Mouse (Mus musculus): Measurements from ENCODE around the gene Ispd.

Gene Ispd

DNA sequence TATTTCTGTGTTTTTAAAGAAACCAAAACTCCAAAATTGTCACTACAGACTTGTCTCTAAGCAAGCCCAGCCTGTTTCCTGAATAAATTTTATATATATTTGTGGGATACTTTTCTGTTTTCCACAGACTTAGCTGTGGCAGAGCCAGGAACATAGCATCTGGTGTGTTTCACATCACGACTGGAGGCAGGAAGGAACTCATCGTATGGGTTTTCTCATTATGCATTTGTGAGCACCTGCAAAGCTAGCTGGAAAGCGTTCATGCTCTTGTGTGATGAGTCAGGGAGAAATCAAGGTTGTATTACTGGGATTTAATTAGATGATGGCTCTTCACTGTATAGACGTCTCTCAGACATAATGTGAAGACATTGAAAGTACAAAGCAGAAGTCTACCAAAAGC is 90.2 kb downstream of the Ispd start:
- DNase-seq: no peak

DNA sequence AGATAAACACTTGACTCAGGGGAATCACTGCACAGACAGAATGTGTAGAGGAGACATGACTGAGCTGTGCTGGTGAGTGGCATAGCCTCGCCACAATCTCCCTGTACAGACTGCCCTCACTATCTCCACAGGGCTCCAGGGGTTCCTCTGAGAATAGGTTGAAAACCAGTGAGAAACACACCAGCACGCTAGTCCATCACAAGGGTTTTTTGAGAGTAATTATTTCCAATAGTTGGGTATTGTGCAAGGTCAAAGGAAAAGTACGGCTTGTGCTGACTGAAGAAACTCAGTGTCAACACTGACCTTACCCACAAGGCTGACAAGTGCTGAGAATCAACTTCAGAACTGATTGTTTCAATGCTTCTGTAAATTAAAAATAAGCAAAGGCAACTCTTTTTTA is 92.9 kb downstream of the Ispd start:
- DNase-seq: no peak

DNA sequence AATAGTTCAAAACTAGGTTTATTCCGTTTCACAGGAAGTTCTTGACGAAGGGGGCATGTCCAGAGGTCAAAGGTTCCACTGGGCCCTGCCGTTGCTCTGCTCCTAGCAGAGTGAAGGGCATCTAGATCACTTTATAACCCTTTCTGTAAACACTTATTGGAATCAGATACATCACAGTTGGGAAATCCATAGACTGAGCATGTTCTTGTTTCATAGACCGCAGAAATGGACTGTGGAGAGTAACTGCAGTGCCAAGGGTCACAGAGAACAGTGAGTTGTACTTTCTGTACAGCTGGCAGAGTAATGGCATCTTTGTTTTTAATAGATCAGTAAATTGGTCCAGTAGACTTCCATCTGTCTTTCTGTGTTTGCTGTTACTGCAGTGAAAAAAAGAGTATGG is 94.0 kb downstream of the Ispd start:
- DNase-seq: no peak

DNA sequence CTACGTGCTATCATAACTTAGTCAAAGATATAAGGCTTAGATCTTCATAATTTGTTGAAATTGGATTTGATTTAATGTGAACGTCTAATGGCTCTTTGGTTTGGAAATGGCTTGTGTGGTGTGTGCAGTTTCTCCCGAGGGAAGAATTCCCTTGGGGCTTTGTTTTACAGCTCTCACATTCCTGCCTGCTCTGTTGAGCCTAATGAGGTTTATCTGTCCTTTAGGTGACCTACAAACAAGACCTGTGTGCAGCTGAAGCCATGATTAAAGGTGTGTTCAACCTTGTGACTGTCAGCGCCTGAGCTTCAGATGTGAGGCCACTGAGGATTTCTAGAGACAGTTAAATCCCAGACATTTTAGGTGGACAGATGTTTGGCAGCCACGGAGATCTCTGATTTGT is 95.2 kb downstream of the Ispd start:
- DNase-seq: no peak

DNA sequence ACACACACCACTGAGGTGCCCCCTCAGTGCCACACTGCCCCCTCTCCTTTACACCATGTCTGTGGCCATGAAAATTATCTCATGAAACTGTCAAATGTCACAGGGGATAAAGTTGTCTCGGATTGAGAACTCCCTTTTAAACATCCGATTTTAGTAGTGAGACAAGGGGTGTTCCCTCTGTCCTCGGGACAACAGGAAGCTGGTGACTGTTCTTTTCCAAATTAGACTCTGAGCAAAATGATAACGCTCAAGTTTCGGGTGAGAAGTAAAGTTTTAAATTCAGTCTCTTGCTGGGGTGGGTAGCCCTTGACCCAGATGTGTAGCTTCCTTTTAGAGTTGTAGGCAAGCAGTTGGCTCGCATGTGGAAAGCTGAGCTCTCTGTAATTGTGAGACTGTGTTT is 96.3 kb downstream of the Ispd start:
- no peak for DNase-seq

DNA sequence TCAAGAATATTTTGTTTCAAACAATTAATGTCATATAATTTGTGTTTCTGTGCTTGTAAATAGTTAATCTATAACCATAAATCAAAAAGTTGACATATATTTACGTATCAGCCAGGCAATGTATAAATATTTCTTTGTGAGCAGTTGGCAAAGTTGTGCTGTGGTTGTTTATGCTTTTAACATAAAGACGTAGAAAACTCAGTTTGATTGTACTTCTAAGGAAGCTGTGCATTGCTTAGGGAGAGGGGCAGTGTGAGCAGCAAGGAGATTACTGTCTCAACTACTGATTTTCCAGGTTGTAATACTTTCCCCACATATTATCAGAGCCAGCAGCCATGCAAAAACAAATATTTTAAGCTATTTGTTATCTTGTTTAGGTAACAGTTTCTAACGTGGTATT is 96.7 kb downstream of the Ispd start:
- no peak for DNase-seq

DNA sequence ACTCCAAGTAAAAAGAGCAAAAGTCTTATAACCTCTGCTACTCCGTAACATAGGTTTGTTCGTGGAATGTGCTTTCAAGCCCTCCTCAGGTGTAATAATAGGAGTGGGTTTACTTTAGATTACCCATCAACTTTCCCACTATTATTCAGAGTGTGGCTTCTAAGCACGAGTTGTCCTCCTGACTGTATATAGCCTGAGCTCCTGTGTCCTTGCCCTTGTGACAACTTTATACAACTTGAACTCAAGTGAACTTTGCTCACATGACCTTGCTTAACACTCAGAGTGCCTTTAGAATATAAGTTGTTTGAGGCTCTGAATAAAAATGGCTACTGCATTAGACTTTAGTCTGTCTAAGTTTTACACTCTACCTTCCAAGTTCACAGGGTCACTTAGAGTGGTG is 100.5 kb downstream of the Ispd start:
- DNase-seq: no peak

DNA sequence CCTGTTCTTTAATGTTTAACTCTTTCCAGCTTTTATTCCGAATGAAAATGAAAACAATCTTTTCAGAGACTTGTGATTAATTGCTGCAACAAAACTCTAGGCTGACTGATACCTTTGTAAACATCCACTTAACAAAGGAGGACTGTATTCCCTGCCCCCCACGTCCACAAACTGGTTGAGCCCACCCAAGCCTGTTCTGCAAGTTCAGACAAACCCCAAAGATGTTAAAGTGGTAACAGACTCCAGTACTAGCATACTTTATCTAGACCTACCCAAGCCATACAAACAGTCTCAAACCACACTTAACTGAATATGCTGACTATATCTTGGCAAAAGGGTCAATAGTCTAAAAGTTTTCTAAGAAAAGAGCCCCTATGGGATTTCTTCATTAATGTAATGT is 102.1 kb downstream of the Ispd start:
- DNase-seq: no peak

DNA sequence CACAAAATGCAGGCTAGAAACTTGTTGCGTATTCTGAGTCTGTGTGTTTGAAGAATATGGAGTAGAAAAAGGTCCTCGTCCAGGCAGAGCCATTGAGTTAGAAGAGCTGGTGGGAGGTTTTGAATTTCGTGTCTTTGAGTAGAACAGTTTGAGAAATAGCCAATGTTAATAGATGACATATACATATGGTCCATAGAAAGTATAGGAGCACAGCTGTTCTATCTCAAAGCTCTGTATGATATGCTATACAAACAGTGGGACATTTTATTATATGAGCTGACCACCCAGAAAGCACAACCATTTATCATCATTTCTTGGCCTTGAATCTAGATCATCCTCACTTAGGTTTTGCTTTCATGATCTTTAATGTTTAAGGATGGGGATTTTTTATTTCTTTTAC is 116.3 kb downstream of the Ispd start:
- DNase-seq: no peak

DNA sequence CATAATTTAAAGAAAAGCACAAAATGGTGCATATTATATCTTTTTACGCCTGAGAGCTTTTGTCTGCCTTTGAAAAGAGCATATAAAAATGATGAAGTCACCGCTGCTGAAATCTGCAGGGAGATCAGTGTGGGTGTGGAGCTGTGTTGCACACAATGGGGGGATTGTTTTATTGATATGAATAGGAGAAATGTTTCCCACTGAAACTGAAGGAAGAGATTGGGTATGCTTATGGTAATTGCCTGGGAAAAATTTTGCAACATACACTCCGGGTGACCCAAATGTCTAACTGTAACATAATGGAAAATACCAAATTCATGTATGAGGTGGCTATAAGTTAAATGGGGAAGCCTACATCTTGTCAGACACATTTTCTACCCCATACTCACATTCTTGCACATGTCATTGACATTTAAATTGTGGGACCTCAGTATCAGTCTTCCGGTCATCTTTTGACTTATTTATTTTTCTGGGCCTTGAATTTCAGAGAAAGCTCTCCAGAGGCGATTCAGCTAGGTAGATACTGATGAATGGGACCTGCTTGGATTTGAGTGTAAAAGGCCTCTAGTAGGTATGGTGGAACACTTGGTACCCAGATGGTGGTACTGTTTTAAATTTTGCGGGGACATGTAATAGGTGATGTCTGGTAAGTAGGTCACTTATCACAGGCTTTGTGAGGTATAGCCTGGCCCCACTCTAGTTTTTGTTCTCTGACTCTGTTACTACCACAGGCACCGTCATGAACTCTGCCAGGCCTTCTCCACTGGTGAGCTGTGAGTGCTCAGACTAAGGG is 126.1 kb downstream of the Ispd start:
- DNase-seq: no peak

DNA sequence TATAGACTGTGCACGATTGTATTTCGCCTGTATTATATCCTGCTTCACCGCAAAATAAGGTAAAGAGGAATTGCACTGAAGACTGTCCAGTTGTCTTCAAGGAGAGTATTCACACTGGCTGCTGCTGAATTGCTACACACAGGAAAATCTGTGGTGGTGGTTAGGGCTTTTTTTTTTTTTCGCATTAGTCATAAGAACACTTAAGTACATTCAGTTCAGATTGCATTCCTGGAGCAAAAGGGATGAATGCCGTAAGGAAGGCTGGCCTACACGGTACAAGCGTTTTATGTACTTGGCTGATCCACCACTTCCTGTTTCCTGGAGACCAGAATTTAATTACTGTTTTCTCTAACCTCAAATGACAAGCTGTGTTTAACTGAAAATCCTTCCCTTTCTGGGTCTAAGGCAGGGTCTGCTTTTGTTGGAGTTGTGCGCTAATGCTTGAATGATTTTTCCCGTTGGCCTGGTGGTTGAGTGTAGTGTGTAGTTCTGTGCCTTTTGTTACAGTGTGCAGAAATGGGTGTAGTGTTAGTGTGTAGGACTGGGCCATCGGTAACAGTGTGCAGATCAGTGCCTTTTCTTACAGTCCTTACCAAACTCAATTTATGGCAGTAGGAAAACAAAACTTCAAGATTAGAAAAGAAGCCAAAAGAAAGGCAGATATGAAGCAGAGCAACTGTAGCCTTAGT is 128.8 kb downstream of the Ispd start:
- no peak for DNase-seq

DNA sequence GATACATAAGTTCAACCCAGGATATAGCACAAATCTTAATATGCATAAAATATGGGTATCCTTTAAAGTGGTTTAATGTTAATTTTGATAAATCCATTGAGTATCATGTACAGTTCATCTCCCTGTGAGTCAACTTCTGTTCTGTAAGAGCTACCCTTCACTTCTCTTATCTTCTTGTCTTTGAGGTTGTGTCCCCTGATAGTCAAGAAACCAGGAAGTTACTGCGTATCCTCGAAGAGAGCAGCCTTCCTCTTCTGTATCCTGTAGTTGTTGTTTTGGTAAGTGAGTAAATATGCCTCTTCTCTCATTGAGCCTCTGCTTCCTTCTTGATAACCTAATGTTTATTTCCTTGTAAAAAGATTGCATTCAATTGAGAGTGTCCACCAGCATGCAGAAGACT is 140.5 kb downstream of the Ispd start:
- no peak for DNase-seq

DNA sequence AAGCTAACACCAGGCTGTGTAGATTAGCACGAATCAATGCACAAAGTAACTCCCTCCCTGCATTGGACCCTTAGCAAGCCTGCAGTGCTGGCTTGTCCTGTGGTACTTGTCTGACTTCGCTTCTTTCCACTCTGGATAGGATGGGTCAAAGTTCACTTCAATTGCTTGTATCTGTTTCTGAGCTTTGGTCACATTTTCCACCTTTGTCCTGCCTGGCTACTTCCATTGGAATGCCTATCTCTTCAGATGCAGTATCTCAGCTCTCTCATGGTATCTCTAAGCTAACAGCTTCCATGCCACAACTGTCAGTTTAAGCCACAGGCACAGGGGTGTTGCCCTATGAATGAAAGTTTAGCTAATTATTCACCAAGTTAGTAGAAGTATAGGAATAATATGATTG is 142.3 kb downstream of the Ispd start:
- DNase-seq: no peak

DNA sequence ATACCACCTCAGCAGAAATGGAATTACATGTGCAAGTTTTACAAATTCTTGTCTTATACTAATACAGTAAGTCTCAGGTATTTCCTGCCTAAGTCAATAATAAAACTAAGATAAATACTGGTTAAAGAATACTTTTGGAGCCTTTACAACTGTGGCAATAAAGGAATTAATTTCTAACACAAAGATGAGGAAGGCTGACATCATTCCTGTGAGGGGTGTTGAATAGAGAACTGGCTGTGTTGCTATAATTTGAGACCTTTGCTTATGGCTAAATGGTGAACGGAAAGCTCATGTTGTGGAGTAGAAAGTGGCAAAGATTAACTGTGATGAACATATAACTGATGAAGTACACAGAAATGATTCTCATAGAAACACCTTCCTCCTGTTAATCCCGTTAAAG is 149.7 kb downstream of the Ispd start:
- DNase-seq: no peak

DNA sequence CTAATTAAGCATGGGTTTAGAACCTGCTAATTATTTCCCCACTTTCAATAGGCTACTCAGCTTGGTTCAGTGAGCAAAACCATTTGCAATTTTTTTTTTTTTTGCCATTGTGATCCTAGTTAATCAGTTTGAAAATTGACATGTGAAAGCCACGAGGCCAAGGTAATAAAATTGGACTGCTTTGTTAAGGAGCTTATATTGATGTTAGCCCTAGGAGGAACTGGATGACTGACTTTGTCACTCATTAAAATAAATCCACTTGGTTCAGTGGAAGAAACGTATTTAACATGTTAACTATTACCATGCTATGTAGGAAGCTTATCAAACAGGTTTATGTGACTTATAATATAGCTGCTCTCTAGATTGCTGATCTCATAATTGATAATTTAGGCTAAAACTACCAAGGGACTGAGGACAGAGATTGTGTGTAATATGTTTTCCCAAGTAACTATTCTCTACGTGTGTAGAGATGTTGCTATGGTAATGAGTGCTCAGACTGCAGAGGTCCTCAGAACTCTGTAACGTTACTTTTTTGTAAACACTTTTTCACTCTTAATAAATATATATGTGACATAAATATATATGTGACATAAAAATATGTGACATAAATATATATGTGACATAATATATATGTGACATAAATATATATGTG is 150.3 kb downstream of the Ispd start:
- no peak for DNase-seq

DNA sequence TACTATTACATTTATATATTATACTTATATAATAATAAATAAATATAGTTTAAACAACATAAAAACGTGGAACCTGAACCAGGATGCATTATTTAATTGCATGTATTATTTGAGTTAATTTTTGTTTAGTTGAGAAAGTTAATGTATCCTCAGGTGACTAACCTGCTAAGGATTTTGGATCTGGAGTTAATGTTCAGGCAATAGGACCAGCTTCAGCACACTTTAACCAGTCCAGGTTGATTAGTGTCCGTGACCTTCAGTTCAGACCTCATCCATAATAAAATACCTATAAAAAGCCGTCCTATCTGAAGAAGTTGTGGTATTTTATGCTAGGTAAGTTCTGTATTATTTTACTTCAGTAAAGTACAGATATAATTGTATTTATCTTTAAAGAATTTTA is 151.3 kb downstream of the Ispd start:
- no peak for DNase-seq

DNA sequence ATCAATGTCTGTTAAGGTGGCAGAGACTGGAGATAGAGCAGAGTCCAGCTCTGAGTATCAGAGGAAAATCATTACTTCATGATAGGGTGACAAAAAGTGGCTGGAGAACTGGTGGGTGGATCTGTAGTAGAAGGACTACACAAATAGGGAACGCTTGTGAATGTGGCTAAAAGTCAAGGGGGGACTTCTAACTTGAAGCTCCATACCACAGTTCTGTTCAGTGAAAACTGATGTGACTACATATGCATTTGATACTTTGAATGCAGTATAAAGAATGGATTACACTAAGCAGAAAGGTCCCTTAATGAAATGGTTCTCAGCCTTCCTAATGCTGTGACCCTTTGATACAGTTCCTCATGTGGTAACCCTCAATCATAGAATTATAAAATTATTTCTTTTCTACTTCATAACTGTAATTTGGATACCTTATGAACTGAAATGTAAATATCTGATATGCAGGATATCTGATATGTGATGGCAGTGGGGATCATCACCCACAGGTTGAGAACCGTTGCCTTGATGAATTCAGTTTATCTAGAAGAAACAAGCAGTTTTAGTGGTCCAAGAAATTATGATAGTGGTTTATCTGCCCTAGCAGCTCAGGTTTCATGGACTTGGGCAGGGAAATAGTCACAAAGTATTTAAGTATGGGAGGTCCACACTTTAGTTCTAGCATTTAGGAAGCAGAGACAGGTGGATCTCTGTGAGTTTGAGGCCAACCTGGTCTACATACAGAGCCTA is 152.1 kb downstream of the Ispd start:
- no peak for DNase-seq

DNA sequence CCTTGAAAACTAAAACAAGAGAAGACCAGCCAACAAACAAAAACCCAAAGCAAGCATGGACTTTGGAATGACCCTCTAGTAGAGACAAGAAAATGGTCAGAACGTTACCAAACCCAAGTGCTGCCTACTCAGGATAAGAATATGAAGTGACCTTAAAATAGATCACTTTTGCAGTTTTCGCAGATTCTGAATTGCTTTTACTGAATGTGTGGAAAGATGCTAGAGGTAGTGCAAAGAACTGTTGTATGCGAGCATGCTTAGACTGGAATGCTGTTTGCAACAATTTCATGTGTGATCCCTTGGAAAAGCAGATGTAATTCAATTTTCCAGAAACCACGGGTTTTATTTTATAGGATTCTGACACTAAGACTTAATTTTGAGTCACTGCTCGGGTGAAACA is 153.3 kb downstream of the Ispd start:
- DNase-seq: no peak

DNA sequence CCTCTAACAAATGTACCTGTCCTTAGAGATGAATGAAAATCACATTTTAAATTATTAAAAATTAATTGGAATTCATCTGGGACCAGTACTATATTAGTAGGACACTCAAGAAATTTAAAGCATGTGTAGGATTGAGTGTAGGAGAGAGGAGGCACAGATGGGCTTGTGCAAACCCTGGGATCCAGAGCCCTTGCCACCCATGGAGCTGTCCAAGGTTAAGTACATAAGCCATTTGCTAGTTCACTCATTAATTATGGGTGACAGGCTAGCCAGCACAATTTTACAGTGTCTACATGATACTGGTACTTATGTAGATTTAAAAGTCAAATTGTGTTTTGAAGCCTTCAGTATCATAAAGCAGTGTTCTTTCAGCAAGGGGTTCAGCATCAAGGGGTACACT is 164.1 kb downstream of the Ispd start:
- DNase-seq: no peak

DNA sequence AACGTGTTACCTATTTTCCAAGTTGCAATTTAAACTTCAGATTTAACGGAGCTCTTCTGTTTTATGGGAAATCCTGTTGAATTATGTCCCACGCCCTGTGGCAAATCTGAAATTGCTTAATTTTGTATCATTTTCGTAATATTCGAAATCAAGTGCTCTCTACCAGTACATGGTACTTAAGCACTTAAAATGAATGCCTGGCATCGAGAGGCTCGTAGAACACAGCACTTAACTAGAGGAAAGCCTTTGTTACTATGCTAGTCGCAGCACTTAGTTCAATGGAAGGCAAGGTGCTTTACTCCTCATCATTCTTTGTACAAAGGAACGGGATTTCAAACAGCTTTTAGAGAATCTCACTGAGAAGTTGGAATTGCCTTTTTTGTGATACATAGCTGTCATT is 168.2 kb downstream of the Ispd start:
- no peak for DNase-seq

DNA sequence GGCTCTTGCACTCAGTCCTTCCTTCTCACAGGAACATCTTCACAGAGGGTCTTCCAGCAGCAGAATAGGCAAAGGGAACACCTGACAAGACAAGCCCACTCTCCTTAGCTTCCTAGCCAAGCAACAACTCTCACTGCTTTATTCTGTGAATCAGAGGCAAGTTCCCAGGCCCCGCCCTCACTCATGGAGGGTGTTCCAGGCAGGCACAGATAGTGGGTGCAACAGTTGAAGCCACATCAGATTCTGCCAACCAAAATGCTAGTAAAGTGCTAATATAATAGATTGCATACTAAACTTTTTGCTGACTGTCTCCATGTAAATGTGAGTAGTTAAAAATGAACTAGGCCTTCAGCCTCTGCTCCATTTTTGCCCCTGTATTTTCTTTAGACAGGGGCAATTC is 173.4 kb downstream of the Ispd start:
- DNase-seq: no peak

DNA sequence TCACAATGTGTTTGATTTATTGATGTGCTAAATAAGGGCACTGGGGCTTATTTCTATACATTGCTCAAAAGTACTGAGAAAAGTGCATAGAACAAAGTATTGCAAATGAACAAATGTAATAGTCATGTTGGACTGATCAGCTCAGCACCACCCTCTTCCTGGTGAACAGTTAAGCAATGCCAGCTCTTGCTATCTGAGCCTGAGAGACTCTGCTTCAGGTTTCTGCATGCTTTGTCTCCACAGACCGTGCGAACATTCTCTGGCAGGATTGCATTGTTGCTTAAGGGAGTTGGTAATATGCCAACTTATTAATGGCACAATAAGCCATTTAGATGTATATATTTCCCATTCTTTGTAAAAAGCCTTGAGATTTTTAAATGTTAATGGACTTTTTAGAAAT is 182.9 kb downstream of the Ispd start:
- no peak for DNase-seq

DNA sequence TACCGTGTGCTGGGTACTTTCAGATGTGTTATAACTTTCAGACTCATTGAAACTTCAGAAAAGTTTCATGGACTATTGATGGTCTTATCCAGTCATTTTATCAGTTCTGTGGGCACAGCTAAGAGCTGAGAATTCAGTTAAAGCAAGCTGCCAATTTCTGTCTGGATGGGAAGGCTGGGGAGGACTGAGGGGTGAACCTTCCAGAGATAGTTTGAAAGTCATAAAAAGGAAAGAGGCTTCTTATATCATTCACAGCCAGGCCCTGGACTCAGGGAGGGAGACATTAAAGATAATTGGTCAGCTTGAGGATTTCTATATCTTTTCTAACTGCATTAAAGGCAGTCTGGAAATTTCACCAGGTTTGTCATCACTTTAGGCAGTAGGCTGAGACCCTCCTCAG is 185.7 kb downstream of the Ispd start:
- no peak for DNase-seq

Measured in cerebellum, adult 9-11 months (tissue).